Mouse (Mus musculus) liver, adult 2 months (tissue): Measurements from ENCODE around the gene 1810010H24Rik. TPM values are rescaled to one million over a fixed set of nuclear protein-coding genes. Genes with fewer than 3 reads are reported as not detected.
"Not testable (repeated sequence)": the region's sequence is repeated elsewhere in the genome, so short reads cannot be mapped to it uniquely, and the experiment has no call there.

Source experiments
- DNase-seq: peaks from one replicate; pipeline ENCODE4 v3.0.0-alpha.2; 2011; ENCODE audit warnings: low read depth, low spot score; ENCODE audit errors: extremely low read depth
- H3K27ac ChIP-seq: fragments of 200-500 bp; replicated peaks from 2 replicates; pipeline ENCODE4 v1.5.1; 2012; ENCODE audit warnings: low read depth, mild to moderate bottlenecking, control low read depth, inconsistent platforms, low read length; ENCODE audit not compliant: insufficient read depth
- H3K27me3 ChIP-seq: fragments of 200-500 bp; 2 replicates; pipeline ENCODE4 v1.6.1; 2012; ENCODE audit warnings: mild to moderate bottlenecking, moderate library complexity, low read length, inconsistent platforms; ENCODE audit not compliant: control insufficient read depth, insufficient read depth
- H3K36me3 ChIP-seq: fragments of 200-500 bp; 2 replicates; pipeline ENCODE4 v1.6.1; 2012; ENCODE audit warnings: low read length, inconsistent platforms; ENCODE audit not compliant: control insufficient read depth, insufficient read depth
- H3K4me1 ChIP-seq: fragments of 200-500 bp; 2 replicates; pipeline ENCODE4 v1.6.1; 2011; ENCODE audit warnings: low read length; ENCODE audit not compliant: control insufficient read depth, insufficient read depth
- H3K4me3 ChIP-seq: fragments of 200-500 bp; 2 replicates; pipeline ENCODE4 v1.5.1; 2011; ENCODE audit warnings: low read depth, mild to moderate bottlenecking, control low read depth, low read length, moderate library complexity; ENCODE audit not compliant: insufficient read depth
- H3K79me2 ChIP-seq: fragments of 200-500 bp; 2 replicates; pipeline ENCODE4 v1.6.1; 2012; ENCODE audit warnings: inconsistent platforms, mild to moderate bottlenecking, low read length, moderate library complexity; ENCODE audit not compliant: control insufficient read depth, insufficient read depth
- H3K9ac ChIP-seq: fragments of 200-500 bp; 2 replicates; pipeline ENCODE4 v1.6.1; 2012; ENCODE audit warnings: low read depth, mild to moderate bottlenecking, control low read depth, inconsistent platforms, low read length
- CTCF ChIP-seq: fragments of 200-500 bp; IDR thresholded peaks from 2 replicates; pipeline ENCODE4 v1.5.1; 2011; ENCODE audit warnings: low read depth, low read length, control low read depth
- POLR2A ChIP-seq: fragments of 200-500 bp; IDR thresholded peaks from 2 replicates; pipeline ENCODE4 v1.6.1; 2011; ENCODE audit warnings: low read length, control low read depth; ENCODE audit not compliant: insufficient read depth; ENCODE audit errors: extremely low read depth
- WGBS: fragments of 180-500 bp; shearing (Covaris S2); methylation state at CpG from one replicate; pipeline ENCODE4 v1.1.7; 2018; 5-methylcytosine and 5-hydroxymethylcytosine counted together
- polyA plus RNA-seq: library from polyadenylated mRNA; depleted of rRNA; stranded (reverse); fragments of >200 nt; gene quantifications from 2 replicates; pipeline ENCODE4 v1.2.3, GENCODE M21; 2012
- total RNA-seq: library from RNA; depleted of rRNA; stranded (reverse); fragments of >200 nt; gene quantifications from 2 replicates; pipeline ENCODE4 v1.2.3, GENCODE M21; 2014

1810010H24Rik gene
- total and polyA plus RNA-seq, 2 experiments: 3.4 to 3.5 TPM

DNA sequence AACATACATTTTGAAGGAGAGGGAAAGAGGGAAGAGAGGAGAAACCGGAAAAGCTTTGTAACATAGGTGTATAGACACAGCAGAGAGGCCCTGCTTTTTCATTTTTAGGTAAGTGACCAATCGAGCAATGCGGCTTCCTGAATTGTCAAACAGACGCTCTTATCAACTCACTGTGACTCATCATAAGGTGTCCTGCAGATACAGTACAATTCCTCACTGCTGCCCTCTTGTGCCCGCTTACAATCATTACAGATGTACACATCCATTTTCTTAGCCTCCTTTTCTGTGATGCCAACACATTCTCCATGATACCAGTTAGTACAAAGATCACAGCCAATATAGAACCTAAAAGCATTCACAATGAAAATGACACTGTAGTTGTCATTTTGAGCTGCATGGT, 18.8 kb downstream of the 1810010H24Rik start:
- H3K4me1 ChIP-seq: peaks cover 36% of the 10 kb centered on the region
- H3K27ac ChIP-seq: peak overlapping the region; percentile 50
- H3K27me3 ChIP-seq: no peaks in the 10 kb centered on the region
- H3K9ac ChIP-seq: no peak overlapping the region; the same call in 1 of the 2 replicates
- H3K36me3 ChIP-seq: peaks cover 12% of the 10 kb centered on the region; the same call in 1 of the 2 replicates
- H3K4me3 ChIP-seq: no peak overlapping the region
- no peaks in the 10 kb centered on the region for H3K79me2 ChIP-seq
- peak; percentile 88 for DNase-seq
- no peak for TF ChIP-seq POLR2A
- TF ChIP-seq CTCF: peak; percentile 45
- 15% methylated on average over 5 of the region's 5 CpGs for WGBS

- no peaks in the 10 kb centered on the region for H3K27me3 ChIP-seq
- peaks cover 10% of the 10 kb centered on the region; the same call in 1 of the 2 replicates for H3K36me3 ChIP-seq
- no peaks in the 10 kb centered on the region for H3K79me2 ChIP-seq
- peak overlapping the region; percentile 88 for H3K27ac ChIP-seq
- H3K4me1 ChIP-seq: peaks cover 32% of the 10 kb centered on the region
- DNase-seq: peak; percentile 90
- H3K9ac ChIP-seq: peak overlapping the region; percentile 37
- no peak for TF ChIP-seq CTCF
- TF ChIP-seq POLR2A: no peak
- WGBS: 30% methylated on average over 4 of the region's 4 CpGs
- no peak overlapping the region for H3K4me3 ChIP-seq
These were observed 20.1 kb downstream of the 1810010H24Rik start for GRCm38 (mm10) chr11:107045546-107045945.

- H3K36me3 ChIP-seq: peaks cover 9% of the 10 kb centered on the region; the same call in 1 of the 2 replicates
These were observed 21.5 kb downstream of the 1810010H24Rik start for GRCm38 (mm10) chr11:107046766-107047620.

GRCm38 (mm10) chr11:107054870-107055269, 29.4 kb downstream of the 1810010H24Rik start:
- H3K4me3 ChIP-seq: no peak overlapping the region
- no peaks in the 10 kb centered on the region for H3K79me2 ChIP-seq
- H3K9ac ChIP-seq: no peak overlapping the region
- TF ChIP-seq POLR2A (no peak), CTCF (no peak)
- no peak overlapping the region for H3K27ac ChIP-seq
- H3K4me1 ChIP-seq: no peaks in the 10 kb centered on the region
- H3K36me3 ChIP-seq: peaks cover 51% of the 10 kb centered on the region
- no peaks in the 10 kb centered on the region for H3K27me3 ChIP-seq
- DNase-seq: peak; percentile 87
- 33% methylated on average over 6 of the region's 6 CpGs for WGBS

More at GRCm38 (mm10) chr11:107046766-107047620, 21.5 kb downstream of the 1810010H24Rik start:
- no peak for TF ChIP-seq POLR2A
- TF ChIP-seq CTCF: no peak
- peak; percentile 95 for DNase-seq
- peak overlapping the region; percentile 98 for H3K27ac ChIP-seq
- H3K4me3 ChIP-seq: peak overlapping the region; percentile 50; the same call in 1 of the 2 replicates
- peaks cover 32% of the 10 kb centered on the region for H3K4me1 ChIP-seq
- H3K27me3 ChIP-seq: no peaks in the 10 kb centered on the region
- 35% methylated on average over 15 of the region's 15 CpGs for WGBS
- H3K79me2 ChIP-seq: no peaks in the 10 kb centered on the region
- H3K9ac ChIP-seq: peak overlapping the region; percentile 66

DNA sequence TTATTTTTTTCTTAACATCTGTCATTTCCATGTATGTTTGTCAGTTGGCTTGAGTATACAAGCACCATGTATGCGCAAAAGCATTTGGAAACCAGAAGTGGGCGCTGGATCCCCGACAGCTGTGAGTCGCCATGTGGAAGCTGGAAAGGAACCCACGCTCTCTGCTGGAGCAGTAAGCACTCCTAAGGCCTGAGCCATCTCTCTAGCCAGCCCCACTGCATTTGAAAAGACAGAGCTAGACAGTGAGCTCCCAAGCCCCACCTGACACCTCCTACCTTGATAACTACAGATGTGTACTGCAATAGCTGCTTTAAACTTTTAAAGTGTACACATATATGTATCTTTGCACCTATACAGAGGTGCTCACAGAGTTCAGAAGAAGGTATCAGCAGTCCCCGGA, 31.9 kb downstream of the 1810010H24Rik start:
- 96% methylated on average over 6 of the region's 6 CpGs for WGBS
- DNase-seq: no peak
- TF ChIP-seq CTCF (no peak), POLR2A (no peak)
- Histone ChIP-seq H3K27me3 (no peaks in the 10 kb centered on the region), H3K36me3 (peaks cover 60% of the 10 kb centered on the region), H3K27ac (no peak overlapping the region), H3K4me3 (no peak overlapping the region), H3K4me1 (no peaks in the 10 kb centered on the region), H3K9ac (no peak overlapping the region), H3K79me2 (no peaks in the 10 kb centered on the region)

GRCm38 (mm10) chr11:107059634-107060033, 34.2 kb downstream of the 1810010H24Rik start:
- not testable (repeated sequence) for H3K9ac ChIP-seq, H3K27ac ChIP-seq, DNase-seq, H3K4me1 ChIP-seq, H3K4me3 ChIP-seq, H3K27me3 ChIP-seq, H3K79me2 ChIP-seq
- H3K36me3 ChIP-seq: peaks cover 60% of the 10 kb centered on the region
- WGBS: 94% methylated on average over 3 of the region's 3 CpGs
